Mouse (Mus musculus) megakaryocyte progenitor cell, adult 5-6 weeks (primary cell): ENCODE data around the gene Kcnab1. TPM values are rescaled to one million over a fixed set of nuclear protein-coding genes. Genes with fewer than 3 reads are reported as not detected.
"Not testable (repeated sequence)": the region's sequence is repeated elsewhere in the genome, so short reads cannot be mapped to it uniquely, and the experiment has no call there.

Source experiments
- ATAC-seq: replicated peaks from 2 replicates; pipeline ENCODE4 v1.8.0; 2016; ENCODE audit warnings: mild to moderate bottlenecking, moderate TSS enrichment, inconsistent platforms; ENCODE audit not compliant: poor library complexity
- total RNA-seq, 2 experiments: library from RNA; stranded (forward) in 1 of 2; stranded (reverse) in 1 of 2; fragments of 157-497, 149-512 nt in 1 of 2; fragments of 200-1000 nt in 1 of 2; gene quantifications; 2 replicates each; pipeline versions ENCODE4 v1.2.3 to v1.2.4; 2015 to 2017

The Kcnab1 gene
- total RNA-seq, 2 experiments from 2014 or later, result 0.37 to 1.7 TPM

DNA sequence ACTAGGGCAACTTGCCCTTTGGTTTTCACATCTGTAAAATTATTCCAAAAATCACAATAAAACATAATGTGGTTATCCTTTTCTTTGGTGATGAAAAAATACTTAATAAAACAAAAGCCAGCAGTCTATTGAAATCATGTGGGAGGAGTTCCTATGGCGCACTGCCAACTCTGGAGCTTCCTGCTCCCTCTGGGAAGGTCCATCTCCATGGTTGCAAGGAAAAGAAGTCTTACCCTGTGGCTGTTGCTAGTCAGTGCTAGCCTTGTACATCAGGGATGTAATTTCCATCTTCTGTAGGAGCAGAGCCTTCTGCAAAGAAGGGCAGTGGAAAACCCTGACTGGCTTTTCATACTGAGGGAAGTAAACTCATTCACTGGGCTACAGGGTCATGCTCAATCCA is 254.3 kb downstream of the Kcnab1 start:
- no peak for ATAC-seq

DNA sequence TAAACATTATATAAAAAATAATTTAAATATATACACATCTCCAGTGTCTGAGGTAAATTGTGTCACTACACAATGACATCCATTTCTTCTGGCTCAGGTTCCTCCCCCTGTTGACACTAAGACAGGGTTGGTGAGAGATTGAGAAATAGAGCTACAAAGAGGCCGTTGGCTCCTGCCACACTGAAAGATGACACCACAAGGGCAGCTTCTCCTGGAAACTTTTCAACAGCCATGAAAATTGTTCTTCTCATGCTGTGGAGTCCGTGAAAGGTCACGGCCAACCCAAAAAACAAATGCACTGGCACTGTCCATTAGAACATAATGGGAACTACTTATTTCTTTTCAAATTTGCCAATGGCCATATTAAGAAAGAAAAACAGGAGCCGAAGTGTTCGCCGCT is 256.0 kb downstream of the Kcnab1 start:
- peak; percentile 95 for ATAC-seq

DNA sequence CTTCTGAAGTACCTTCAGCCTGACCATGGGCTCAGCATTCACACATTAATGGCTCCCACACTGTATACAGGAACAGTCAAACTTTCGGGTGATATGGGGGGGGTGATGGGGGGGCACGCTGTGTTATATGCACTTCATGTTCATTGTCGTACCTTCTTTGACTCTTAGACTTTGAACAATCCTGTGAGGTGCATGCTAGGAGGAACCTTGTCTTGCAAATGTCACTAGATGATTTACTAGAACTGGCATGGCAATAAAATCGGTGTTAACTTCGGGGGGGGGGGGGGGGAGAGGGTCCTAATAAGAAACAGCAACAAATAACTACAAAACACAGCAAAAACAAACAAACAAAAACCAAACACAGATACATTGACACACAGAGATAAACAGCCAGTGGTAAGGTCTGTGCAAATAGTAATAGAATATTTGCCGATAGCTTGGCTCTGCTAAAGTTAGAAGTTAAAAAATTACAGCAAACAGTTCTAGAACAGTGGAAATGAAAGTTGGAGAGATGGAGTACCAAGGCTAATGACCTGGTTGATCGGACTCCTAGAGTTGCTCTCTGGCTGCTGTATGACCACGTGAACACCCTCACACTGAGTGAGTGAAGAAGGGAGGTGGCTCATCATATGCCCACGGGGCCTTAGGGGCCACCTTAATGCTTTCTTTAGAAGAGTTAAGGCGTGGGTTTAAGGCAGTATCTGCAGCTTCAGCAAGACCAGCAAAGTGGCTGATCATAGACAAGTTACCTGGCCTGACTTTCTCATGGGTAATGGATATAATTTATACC is 256.9 kb downstream of the Kcnab1 start:
- no peak for ATAC-seq

DNA sequence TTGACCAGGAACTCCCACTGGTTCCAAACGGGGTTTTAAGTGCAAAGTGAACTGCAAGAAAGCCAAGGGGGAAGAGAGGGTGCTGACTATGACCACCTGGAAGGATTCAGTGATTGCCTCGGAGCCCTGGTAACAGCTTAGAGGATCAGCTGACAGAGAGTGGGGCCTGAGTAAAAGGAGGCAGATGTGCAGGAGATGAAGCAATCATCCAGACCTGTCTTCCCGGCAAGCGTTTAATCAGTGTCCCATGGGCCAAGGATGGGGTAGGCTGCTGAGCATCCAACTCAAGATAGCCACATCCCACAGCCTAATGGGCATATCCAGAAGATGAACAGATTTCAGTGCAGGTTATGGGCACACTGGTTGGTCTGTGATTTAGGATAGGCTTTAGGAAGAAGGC is 258.8 kb downstream of the Kcnab1 start:
- ATAC-seq, result no peak

GRCm38 (mm10) chr3:65372552-65372951 is 263.4 kb downstream of the Kcnab1 start:
- ATAC-seq, result peak; percentile 56

- ATAC-seq, result no peak
These were observed 264.5 kb downstream of the Kcnab1 start for GRCm38 (mm10) chr3:65373594-65374182.

- no peak for ATAC-seq
These were observed 265.5 kb downstream of the Kcnab1 start for GRCm38 (mm10) chr3:65374729-65375128.

GRCm38 (mm10) chr3:65378724-65379123 is 269.5 kb downstream of the Kcnab1 start:
- ATAC-seq, result no peak

DNA sequence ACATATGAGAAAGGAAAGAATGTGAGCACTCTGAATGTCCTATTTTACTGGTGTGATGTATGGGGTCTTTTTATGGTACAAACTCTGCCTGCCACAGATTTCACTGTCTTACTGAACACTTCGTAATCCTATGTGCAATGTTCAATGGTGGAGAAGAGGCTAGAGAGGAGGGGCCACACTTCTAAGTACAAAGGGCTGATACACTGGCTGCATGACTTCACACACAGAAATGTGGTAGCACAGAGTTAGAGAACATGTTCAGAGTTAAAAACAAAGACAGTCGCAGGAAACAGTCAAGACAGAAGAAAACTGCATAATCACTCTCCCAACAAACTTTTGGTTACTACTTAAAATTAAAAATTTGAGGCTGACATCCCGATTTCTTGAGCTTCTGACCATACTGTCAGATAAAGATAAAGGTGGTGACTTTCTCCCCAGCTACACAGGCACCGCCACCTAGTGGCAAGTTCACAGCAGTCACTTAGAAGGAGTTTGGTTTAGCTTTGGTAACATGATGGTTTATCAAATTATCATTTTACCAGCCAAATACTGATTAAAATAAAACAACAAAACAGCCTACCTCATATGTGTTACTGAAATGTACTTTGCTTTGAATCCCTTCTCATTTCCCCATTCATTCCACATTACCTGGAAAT is 270.8 kb downstream of the Kcnab1 start:
- ATAC-seq, result peak; percentile 92

DNA sequence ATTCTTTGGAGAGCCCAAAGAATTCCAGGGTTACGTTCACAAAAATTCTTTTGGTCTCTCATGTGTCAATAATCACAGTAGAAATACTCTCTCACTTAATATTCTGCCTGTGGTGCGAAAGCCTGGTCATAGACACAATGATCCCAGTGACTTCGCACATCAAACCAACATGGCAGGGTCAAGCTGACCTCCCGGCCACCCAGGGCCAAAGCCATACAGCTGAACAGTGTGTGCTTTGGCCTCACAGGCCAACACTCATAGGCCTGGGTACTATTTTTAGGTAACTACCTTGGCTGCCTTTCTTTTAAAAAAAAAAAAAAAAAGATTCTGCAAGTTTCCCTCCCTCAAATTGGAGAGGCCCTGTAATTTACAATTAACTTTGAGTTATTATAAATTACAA is 271.9 kb downstream of the Kcnab1 start:
- no peak for ATAC-seq

DNA sequence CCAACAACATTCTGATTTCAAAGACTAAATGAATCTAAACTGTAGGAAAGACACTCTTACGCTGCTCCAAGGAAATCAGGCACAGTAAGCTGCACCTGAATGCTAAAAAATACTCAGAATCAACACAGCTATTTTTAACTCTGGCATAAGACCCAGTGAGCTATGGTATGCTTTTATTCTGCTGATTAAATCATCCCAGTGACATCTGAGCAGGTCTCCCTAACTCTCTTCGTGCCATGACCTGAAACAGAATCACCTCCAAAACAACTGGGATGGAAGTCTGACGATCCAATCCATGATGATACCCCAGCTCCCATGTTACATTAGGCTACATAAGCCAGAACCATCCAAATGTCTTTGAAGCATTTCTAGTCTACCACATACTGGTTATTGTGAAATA is 275.2 kb downstream of the Kcnab1 start:
- ATAC-seq, result no peak

DNA sequence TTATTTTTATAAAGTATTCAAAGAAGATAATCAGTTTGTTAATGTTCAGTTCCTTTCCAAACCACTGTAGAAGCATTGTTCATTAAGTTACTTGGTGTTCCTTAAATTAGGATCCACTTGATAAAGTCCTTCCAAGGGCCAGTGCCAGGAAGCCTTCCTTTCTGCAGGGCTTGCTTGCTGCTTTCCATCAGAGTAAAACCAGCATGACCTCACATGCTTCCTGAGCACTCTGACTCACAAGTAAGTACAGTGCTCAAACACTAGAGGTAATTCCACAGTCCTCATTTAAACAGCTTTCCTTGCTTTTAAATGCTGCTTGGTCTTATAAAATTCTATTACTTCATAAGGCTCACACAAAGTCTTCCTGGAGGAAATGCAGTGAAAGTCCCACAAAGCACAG is 276.6 kb downstream of the Kcnab1 start:
- ATAC-seq, result no peak

DNA sequence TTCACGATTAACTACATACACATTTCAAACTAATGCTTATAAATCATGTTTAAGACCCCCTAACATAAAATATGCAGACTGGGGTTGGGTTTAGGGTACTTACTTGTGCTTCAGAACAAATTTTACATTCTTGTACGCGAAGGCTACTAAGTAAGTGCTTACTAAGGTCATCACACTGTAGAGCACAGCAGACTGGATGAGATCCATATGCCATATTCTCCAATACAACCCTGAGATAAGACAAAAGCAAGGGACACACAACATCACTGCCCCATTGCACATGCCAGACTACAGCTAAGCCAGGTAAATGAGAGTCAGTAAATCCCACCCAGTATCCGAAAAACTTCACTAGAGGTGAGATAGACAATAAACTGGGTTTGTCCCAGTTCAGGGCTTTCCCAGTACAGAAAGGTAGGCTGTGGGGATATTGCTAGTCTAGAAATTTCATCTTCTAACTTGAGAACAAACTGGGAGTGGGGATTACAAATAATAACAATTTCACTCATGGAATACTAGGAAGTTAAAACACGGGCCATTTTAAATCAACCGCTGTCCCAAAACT is 282.1 kb downstream of the Kcnab1 start:
- no peak for ATAC-seq

- peak; percentile 40 for ATAC-seq
These were observed 282.7 kb downstream of the Kcnab1 start for GRCm38 (mm10) chr3:65391784-65392420.

DNA sequence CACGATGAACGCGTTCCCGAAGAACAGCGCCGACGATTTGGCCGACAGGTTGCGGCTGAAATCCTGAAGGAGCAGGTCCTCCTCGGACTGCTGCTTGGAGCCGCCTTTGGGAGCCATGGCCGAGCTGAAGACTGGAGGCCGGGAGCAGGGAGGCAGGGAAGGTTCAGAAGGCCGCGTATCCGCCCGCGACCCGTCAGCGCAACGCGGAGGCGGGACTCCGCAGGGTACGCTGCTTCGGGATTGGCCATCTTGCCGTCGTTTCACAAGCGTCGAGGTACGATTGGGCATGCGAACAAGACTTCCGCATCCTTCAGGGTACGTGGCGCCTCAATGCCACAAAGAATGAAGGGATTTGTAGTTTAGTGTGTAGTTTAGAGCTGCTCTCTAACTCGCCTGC is 283.2 kb downstream of the Kcnab1 start, which contains the start of gene Ssr3:
Ssr3 (minus strand) TSS at position 203 of the 397 bp plus-strand sequence.
- ATAC-seq, result peak; percentile 97

DNA sequence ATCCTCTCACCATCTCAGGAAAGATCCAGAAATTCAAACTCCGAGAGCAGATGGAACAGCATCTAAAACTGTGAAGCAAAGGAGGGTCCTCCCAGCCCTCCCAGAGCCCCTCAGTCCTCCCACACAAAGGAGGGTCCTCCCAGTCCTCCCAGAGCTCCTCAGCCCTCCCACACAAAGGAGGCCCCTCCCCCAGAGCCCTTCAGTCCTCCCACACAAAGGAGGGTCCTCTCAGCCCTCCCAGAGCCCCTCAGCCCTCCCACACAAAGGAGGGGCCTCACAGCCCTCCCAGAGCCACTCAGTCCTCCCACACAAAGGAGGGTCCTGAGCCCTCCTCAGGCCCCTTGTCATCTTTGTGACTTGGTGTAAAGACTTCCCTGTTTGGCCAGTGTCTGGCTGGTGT is 285.9 kb downstream of the Kcnab1 start:
- not testable (repeated sequence) for ATAC-seq

- peak; percentile 37 for ATAC-seq
These were observed 287.8 kb downstream of the Kcnab1 start for GRCm38 (mm10) chr3:65396835-65397504.

GRCm38 (mm10) chr3:65397566-65397965 is 288.4 kb downstream of the Kcnab1 start:
- no peak for ATAC-seq

GRCm38 (mm10) chr3:65405781-65406180 is 296.6 kb downstream of the Kcnab1 start:
- no peak for ATAC-seq

DNA sequence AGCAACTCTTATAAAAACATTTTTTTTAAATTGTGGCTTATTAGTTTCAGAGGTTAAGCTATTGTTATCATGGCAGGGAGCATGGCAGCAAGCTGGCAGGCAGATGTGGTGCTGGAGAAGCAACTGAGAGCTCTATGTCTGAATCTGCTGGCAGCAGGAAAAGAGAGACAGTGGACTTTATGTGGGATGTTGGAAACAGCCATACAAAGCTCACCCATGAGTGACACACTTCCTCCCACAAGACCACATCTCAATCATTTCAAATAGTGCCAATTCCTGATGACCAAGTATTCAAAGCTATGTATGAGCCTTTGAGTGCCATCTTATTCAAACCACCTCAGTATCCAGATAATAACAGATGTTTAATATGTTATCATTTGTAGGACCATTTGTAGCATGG is 298.7 kb downstream of the Kcnab1 start:
- ATAC-seq, result no peak

DNA sequence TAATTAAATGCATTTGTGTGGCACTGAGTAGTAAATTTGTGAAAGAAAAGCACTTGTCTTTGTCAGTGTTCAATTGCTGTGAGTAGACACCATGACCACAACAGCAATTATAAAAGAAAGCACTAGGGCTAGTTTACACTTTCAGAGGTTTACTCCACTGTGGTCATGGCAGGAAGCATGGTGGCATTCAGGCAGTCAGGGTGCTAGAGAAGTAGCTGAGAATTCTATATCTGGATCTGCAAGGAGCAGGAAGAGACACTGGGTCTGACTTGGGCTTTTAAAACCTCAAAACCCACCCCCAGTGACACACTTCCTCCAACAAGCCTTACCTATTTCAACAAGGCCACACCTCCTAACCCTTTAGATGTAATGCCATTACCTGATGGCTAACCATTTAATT is 307.4 kb downstream of the Kcnab1 start:
- peak; percentile 27; the same call in 1 of the 2 replicates for ATAC-seq
